Mouse (Mus musculus): ENCODE results near the gene Mettl6.

DNA sequence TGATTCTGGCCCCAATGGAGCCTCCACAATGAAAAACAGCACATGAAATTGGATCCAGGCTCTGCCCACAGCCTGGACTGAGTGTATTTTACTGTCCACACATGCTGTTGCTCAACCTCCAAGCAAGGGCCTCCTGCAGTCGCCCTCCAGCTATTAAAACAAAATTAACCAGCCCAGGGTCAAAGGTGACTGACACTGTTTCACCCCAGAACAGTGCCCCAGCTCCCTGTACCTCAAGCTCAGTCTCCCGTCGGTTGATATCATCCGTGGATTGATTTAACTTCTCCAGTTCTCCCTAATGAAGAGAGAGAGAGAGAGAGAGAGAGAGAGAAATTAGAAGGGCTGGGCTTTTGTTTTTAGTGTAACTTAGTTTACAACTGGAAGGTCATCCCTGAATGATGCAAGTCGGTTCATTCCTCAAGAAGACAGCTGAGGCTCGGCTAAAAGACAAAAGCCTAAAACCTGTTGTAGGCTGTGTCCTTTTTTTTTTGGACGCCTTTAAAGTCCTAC is 60.9 kb downstream of the Mettl6 start:
- TF ChIP-seq POLR2A (IDR thresholded peaks at IDR 0.05; ENCODE audit: insufficient read depth, low read depth, low read length) (no peak), EP300 (IDR thresholded peaks at IDR 0.05; ENCODE audit: insufficient read depth, low read depth, low read length) (no peak)

Data from heart, adult 2 months (tissue).